Mouse (Mus musculus): ENCODE data around the gene Aicda. TPM values are rescaled to one million over a fixed set of nuclear protein-coding genes. Genes with fewer than 3 reads are reported as not detected.

Gene Aicda
- polyA plus RNA-seq, 1 experiment from 2014 or later = not detected

DNA sequence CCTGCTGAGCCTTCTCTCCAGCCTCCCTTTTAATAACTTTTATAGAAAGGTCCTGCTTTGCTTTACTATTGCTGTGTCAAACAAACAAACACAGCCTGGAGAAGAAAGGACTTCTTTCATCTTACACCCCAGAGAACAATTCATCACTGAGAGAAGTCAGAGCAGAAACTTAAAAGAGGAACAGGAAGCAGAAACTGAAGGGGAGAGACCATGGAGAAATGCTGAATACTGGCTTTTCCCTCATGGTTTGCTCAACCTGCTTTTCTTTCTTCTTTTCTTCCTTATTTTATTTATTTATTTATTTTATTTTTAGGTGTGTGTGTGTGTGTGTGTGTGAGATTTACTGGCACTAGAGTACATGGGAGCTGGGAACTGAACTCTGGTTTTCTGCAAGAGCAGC is 50.7 kb downstream of the Aicda start:
- Histone ChIP-seq H3K27me3 (ENCODE audit: insufficient read depth, low read length) (no peaks in the 10 kb centered on the region), H3K36me3 (ENCODE audit: insufficient read depth, low read length) (no peaks in the 10 kb centered on the region), H3K9me3 (ENCODE audit: low read length) (no peaks in the 10 kb centered on the region), H3K4me3 (ENCODE audit: low read length) (no peak overlapping the region), H3K4me1 (ENCODE audit: insufficient read depth, low read length) (0 out of 2 replicates have a peak, but pooled peaks cover 2% of the 10 kb centered on the region), H3K4me2 (replicated peaks; ENCODE audit: low read depth, low read length) (no peak overlapping the region), H3K9ac (replicated peaks; ENCODE audit: low read length) (no peak overlapping the region), H3K27ac (ENCODE audit: low read length) (no peak overlapping the region)
- ATAC-seq (ENCODE audit: low FRiP score, low TSS enrichment) = no peak

- Histone ChIP-seq H3K4me3 (ENCODE audit: low read length) (no peak overlapping the region), H3K9ac (replicated peaks; ENCODE audit: low read length) (no peak overlapping the region), H3K27ac (ENCODE audit: low read length) (no peak overlapping the region), H3K9me3 (ENCODE audit: low read length) (no peaks in the 10 kb centered on the region), H3K36me3 (ENCODE audit: insufficient read depth, low read length) (no peaks in the 10 kb centered on the region), H3K4me1 (ENCODE audit: insufficient read depth, low read length) (0 out of 2 replicates have a peak, but pooled peaks cover 2% of the 10 kb centered on the region), H3K27me3 (ENCODE audit: insufficient read depth, low read length) (no peaks in the 10 kb centered on the region), H3K4me2 (replicated peaks; ENCODE audit: low read depth, low read length) (no peak overlapping the region)
- no peak for ATAC-seq (ENCODE audit: low FRiP score, low TSS enrichment)
- WGBS = 95% methylated on average over 8 of the region's 8 CpGs
Observed at GRCm38 (mm10) chr6:122605483-122605882, 51.9 kb downstream of the Aicda start.

DNA sequence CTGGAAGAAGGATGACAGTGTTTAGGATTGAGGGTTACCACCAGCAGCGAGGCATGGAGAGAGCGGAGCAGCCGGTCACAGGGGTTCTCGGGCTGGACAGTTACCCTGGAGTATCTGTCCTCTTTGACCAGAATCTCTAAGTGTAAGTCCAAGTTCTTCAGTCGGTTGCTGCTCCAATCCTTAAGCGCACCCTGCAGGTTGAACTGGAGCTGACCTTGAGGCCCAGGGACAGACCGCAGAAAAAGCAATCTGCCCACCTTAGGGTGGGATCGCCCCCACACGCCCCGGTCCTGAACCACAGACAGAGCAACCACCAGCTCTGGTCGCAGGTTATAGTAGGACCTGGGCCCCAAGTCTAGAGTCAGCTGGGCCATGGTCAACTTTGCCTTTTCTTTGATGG is 53.1 kb downstream of the Aicda start:
- no peaks in the 10 kb centered on the region for H3K36me3 ChIP-seq (ENCODE audit: insufficient read depth, low read length)
- no peak overlapping the region for H3K4me2 ChIP-seq (replicated peaks; ENCODE audit: low read depth, low read length)
- no peak for ATAC-seq (ENCODE audit: low FRiP score, low TSS enrichment)
- H3K9ac ChIP-seq (replicated peaks; ENCODE audit: low read length) = no peak overlapping the region
- H3K27me3 ChIP-seq (ENCODE audit: insufficient read depth, low read length) = no peaks in the 10 kb centered on the region
- H3K9me3 ChIP-seq (ENCODE audit: low read length) = no peaks in the 10 kb centered on the region
- no peak overlapping the region for H3K4me3 ChIP-seq (ENCODE audit: low read length)
- WGBS = 95% methylated on average over 11 of the region's 11 CpGs
- H3K4me1 ChIP-seq (ENCODE audit: insufficient read depth, low read length) = 0 out of 2 replicates have a peak, but pooled peaks cover 2% of the 10 kb centered on the region
- H3K27ac ChIP-seq (ENCODE audit: low read length) = no peak overlapping the region

GRCm38 (mm10) chr6:122607700-122608099 is 54.1 kb downstream of the Aicda start:
- no peaks in the 10 kb centered on the region for H3K27me3 ChIP-seq (ENCODE audit: insufficient read depth, low read length)
- H3K4me2 ChIP-seq (replicated peaks; ENCODE audit: low read depth, low read length) = no peak overlapping the region
- H3K27ac ChIP-seq (ENCODE audit: low read length) = no peak overlapping the region
- no peaks in the 10 kb centered on the region for H3K9me3 ChIP-seq (ENCODE audit: low read length)
- H3K36me3 ChIP-seq (ENCODE audit: insufficient read depth, low read length) = no peaks in the 10 kb centered on the region
- no peak overlapping the region for H3K9ac ChIP-seq (replicated peaks; ENCODE audit: low read length)
- ATAC-seq (ENCODE audit: low FRiP score, low TSS enrichment) = no peak
- no peaks in the 10 kb centered on the region for H3K4me1 ChIP-seq (ENCODE audit: insufficient read depth, low read length)
- H3K4me3 ChIP-seq (ENCODE audit: low read length) = no peak overlapping the region
- 91% methylated on average over 12 of the region's 12 CpGs for WGBS

DNA sequence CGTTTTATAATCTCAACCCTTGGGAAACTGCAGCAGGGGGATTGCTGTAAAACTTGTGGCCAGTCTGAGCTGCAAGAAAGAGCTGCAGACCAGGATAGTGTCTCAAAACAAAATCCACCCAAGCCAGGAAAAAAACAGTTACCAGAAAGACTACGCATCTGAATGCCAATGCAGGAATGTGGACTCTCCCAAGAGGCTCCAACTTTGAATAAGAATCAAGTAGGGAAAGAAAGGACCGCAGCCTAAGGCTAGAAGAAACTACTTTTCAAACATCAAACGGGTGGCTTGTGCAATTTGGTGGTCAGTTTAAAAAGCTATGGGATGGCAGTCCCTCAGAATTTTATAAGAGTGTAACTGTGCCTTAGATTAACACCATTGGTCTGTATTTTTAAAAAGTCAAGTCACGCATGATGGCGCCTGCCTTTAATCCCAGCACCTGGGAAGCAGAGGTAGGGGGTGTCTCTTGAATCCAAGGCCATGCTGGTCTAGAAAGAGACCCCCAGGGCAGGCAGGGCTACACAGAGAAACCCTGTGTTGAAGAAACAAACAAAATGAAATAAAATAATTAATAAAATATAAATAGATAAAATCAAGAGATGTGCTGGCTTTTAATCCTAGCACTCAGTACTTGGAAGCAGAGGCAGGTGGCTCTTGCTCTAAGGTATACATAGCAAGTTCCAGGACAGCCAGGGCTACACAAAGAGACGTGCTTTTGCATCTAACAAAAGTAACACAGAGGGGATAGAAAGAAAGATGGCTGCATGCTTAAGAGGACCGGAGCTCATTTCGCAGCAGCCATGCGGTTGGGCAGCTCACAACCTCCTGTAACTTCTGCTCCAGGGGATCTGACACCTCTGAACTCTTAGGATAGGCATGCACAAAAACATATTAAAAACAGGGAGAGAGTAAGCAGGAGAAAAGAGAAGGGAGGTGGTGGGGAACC is 55.1 kb downstream of the Aicda start:
- H3K27ac ChIP-seq (ENCODE audit: low read length) = no peak overlapping the region
- H3K4me3 ChIP-seq (ENCODE audit: low read length) = no peak overlapping the region
- no peak for ATAC-seq (ENCODE audit: low FRiP score, low TSS enrichment)
- H3K4me2 ChIP-seq (replicated peaks; ENCODE audit: low read depth, low read length) = no peak overlapping the region
- H3K9me3 ChIP-seq (ENCODE audit: low read length) = no peaks in the 10 kb centered on the region
- H3K36me3 ChIP-seq (ENCODE audit: insufficient read depth, low read length) = no peaks in the 10 kb centered on the region
- 84% methylated on average over 10 of the region's 10 CpGs for WGBS
- no peaks in the 10 kb centered on the region for H3K4me1 ChIP-seq (ENCODE audit: insufficient read depth, low read length)
- H3K9ac ChIP-seq (replicated peaks; ENCODE audit: low read length) = no peak overlapping the region
- H3K27me3 ChIP-seq (ENCODE audit: insufficient read depth, low read length) = no peaks in the 10 kb centered on the region

DNA sequence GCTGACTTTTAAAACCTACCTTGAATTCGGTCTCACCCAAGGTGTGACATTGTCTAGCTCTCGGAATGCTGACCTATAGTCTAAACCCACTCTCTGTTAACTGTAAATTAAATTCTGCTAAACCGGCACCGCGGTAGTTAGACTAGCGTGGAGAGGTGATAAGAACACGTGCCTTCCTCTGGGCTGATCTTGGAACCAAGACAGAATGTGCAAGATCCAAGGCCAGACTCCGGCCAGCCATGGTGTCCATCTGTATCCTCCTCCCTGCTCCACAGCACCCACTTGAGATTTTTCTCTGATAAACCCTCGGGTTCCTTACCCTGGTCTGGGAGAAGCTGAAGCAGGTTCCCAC is 55.8 kb downstream of the Aicda start:
- WGBS = 64% methylated on average over 9 of the region's 9 CpGs
- Histone ChIP-seq H3K36me3 (ENCODE audit: insufficient read depth, low read length) (no peaks in the 10 kb centered on the region), H3K9me3 (ENCODE audit: low read length) (no peaks in the 10 kb centered on the region)

DNA sequence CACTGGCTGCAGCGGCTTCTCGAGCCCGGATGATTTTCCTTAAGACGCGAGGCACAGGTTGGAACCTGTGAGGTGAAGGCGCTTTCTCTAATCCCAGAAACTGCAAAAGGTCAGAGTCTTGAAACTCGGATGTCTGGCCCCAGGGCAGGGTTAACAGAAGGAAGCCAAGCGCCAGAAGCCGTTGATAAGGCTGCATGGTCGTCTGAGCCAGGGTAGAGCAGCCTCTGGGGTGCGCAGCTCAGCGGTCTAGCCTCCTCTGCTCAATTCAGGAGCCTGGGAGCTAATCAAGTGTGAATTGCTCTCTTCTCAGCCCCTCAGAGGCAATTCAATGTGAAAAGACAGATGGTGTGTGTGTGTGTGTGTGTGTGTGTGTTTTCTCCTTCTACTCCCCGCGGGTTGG is 56.2 kb downstream of the Aicda start, which contains the start of gene Gdf3:
Gdf3 (minus strand) TSS at position 317 of the 400 bp plus-strand sequence.
- WGBS = 60% methylated on average over 14 of the region's 14 CpGs
- H3K36me3 ChIP-seq (ENCODE audit: insufficient read depth, low read length) = no peaks in the 10 kb centered on the region
- no peak for ATAC-seq (ENCODE audit: low FRiP score, low TSS enrichment)

More for the DNA sequence above, 55.8 kb downstream of the Aicda start:
- H3K4me1 ChIP-seq (ENCODE audit: insufficient read depth, low read length) = no peaks in the 10 kb centered on the region
- H3K4me2 ChIP-seq (replicated peaks; ENCODE audit: low read depth, low read length) = no peak overlapping the region
- no peaks in the 10 kb centered on the region for H3K27me3 ChIP-seq (ENCODE audit: insufficient read depth, low read length)
- H3K9ac ChIP-seq (replicated peaks; ENCODE audit: low read length) = no peak overlapping the region
- H3K27ac ChIP-seq (ENCODE audit: low read length) = no peak overlapping the region
- ATAC-seq (ENCODE audit: low FRiP score, low TSS enrichment) = no peak
- no peak overlapping the region for H3K4me3 ChIP-seq (ENCODE audit: low read length)

GRCm38 (mm10) chr6:122612426-122612825 is 58.8 kb downstream of the Aicda start:
- WGBS = 85% methylated on average over 4 of the region's 4 CpGs
- H3K9me3 ChIP-seq (ENCODE audit: low read length) = no peaks in the 10 kb centered on the region; the same call in 1 of the 2 replicates
- H3K27me3 ChIP-seq (ENCODE audit: insufficient read depth, low read length) = no peaks in the 10 kb centered on the region
- ATAC-seq (ENCODE audit: low FRiP score, low TSS enrichment) = no peak
- no peak overlapping the region for H3K4me2 ChIP-seq (replicated peaks; ENCODE audit: low read depth, low read length)
- no peaks in the 10 kb centered on the region for H3K4me1 ChIP-seq (ENCODE audit: insufficient read depth, low read length)
- H3K9ac ChIP-seq (replicated peaks; ENCODE audit: low read length) = no peak overlapping the region
- H3K27ac ChIP-seq (ENCODE audit: low read length) = no peak overlapping the region
- H3K36me3 ChIP-seq (ENCODE audit: insufficient read depth, low read length) = no peaks in the 10 kb centered on the region
- no peak overlapping the region for H3K4me3 ChIP-seq (ENCODE audit: low read length)

More for the DNA sequence above, 56.2 kb downstream of the Aicda start, which contains the start of gene Gdf3:
- no peak within 1 kb of the TSS for H3K4me2 ChIP-seq (replicated peaks; ENCODE audit: low read depth, low read length)
- no peaks in the 10 kb centered on the region for H3K9me3 ChIP-seq (ENCODE audit: low read length)
- H3K27me3 ChIP-seq (ENCODE audit: insufficient read depth, low read length) = no peaks in the 10 kb centered on the region
- no peak within 1 kb of the TSS for H3K9ac ChIP-seq (replicated peaks; ENCODE audit: low read length)
- H3K27ac ChIP-seq (ENCODE audit: low read length) = no peak within 1 kb of the TSS
- H3K4me3 ChIP-seq (ENCODE audit: low read length) = no peak within 1 kb of the TSS
- H3K4me1 ChIP-seq (ENCODE audit: insufficient read depth, low read length) = no peaks in the 10 kb centered on the region

All from kidney, embryonic 16.5 days (tissue).